Mouse (Mus musculus) forebrain, embryonic 14.5 days (tissue): ENCODE measurements at regions not wholly inside any gene's neighbourhood (a gene's known extent, or its start where the extent isn't known, plus 50 kb on each side); places are given as distances from the start of the nearest gene placed in this dataset.

Source experiments
- ATAC-seq: fragments of 200-750 bp; cut with Nextera tagmentation; 2 replicates; pipeline ENCODE4 v1.8.0; 2017; ENCODE audit warnings: mild to moderate bottlenecking, moderate library complexity
- DNase-seq: peaks from one replicate; pipeline ENCODE4 v3.0.0-alpha.2; 2015; ENCODE audit warnings: low spot score
- H3K27ac ChIP-seq: fragments of 300-500 bp; sonication (generic); 2 replicates; pipeline ENCODE4 v1.5.1; 2014; ENCODE audit warnings: low read depth, mild to moderate bottlenecking, control low read depth, low read length, moderate library complexity
- H3K27me3 ChIP-seq: fragments of 300-500 bp; sonication (generic); replicated peaks from 2 replicates; pipeline ENCODE4 v1.6.1; 2014; ENCODE audit warnings: low read length, control low read depth, mixed read lengths; ENCODE audit not compliant: control insufficient read depth, insufficient read depth
- H3K36me3 ChIP-seq: fragments of 300-500 bp; sonication (generic); 2 replicates; pipeline ENCODE4 v1.6.1; 2014; ENCODE audit warnings: low read length, control low read depth; ENCODE audit not compliant: control insufficient read depth, insufficient read depth
- H3K4me1 ChIP-seq: fragments of 300-500 bp; sonication (generic); 2 replicates; pipeline ENCODE4 v1.6.1; 2014; ENCODE audit warnings: antibody characterized with exemption, low read length, control low read depth; ENCODE audit not compliant: control insufficient read depth, insufficient read depth
- H3K4me2 ChIP-seq: fragments of 300-500 bp; sonication (generic); 2 replicates; pipeline ENCODE4 v1.6.1; 2014; ENCODE audit warnings: mild to moderate bottlenecking, control low read depth, low read length
- H3K4me3 ChIP-seq: fragments of 300-500 bp; sonication (generic); 2 replicates; pipeline ENCODE4 v1.5.1; 2014; ENCODE audit warnings: low read depth, low read length, control low read depth
- H3K9ac ChIP-seq: fragments of 300-500 bp; sonication (generic); 2 replicates; pipeline ENCODE4 v1.6.1; 2014; ENCODE audit warnings: mild to moderate bottlenecking, low read length, control low read depth, moderate library complexity
- H3K9me3 ChIP-seq: fragments of 300-500 bp; sonication (generic); replicated peaks from 2 replicates; pipeline ENCODE4 v1.6.1; 2016; ENCODE audit warnings: low read length, control low read depth, mixed read lengths; ENCODE audit not compliant: control insufficient read depth
- WGBS: fragments of 180-500 bp; shearing (Covaris S2); extraction: QIAGEN DNeasy Blood & Tissue Kit; methylation state at CpG from one replicate; pipeline ENCODE4 v1.1.7; 2014; 5-methylcytosine and 5-hydroxymethylcytosine counted together

DNA sequence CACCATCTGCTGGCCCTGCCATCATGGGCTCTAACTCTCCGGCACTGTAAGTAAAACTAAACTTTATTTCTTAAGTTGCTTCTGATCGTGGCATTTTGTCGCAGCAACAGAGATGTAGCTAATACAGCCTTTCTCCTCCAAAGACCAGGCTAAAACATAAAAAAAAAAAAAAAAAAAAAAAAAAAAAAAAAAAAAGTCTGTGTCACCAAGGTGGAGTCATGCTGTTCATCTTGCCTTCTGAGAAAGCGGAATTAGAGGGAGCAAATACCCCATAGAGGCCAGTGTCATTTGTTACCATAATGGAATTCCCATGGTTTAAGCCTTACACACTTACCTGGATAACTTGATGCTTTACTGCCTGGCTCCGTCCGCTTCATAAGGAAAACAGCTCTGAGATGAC is 136.9 kb upstream of the Rybp start:
- no peak overlapping the region for H3K4me3 ChIP-seq
- DNase-seq = no peak
- ATAC-seq = no peak
- no peak overlapping the region for H3K27ac ChIP-seq
- peaks cover 19% of the 10 kb centered on the region for H3K27me3 ChIP-seq
- H3K36me3 ChIP-seq = no peaks in the 10 kb centered on the region
- H3K9ac ChIP-seq = no peak overlapping the region
- H3K4me2 ChIP-seq = no peak overlapping the region
- no peaks in the 10 kb centered on the region for H3K9me3 ChIP-seq
- peaks cover 14% of the 10 kb centered on the region for H3K4me1 ChIP-seq
- 91% methylated on average over 6 of the region's 6 CpGs for WGBS

DNA sequence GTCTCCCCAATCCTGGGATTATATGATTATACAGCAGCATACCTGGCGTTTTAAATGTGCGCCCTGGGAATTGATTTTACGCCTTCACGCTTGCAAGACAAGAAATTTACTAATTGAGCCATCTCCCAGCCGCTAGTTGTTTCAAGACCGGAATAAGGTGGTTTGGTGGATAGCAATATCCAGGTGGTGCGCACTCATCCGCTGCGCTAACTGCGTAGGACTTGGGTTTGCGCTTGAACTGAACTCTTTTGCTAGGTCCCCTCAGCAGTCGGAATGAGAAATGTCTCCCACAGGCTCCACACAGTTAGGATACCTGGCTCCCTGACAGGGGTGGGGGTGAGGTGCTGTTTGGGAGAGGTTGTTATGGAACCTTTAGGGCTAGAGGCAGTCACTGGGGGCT is 136.4 kb upstream of the Rybp start:
- Histone ChIP-seq H3K36me3 (no peaks in the 10 kb centered on the region), H3K9me3 (no peaks in the 10 kb centered on the region), H3K9ac (no peak overlapping the region), H3K4me3 (no peak overlapping the region), H3K4me2 (no peak overlapping the region), H3K27me3 (peaks cover 19% of the 10 kb centered on the region), H3K4me1 (peaks cover 14% of the 10 kb centered on the region), H3K27ac (no peak overlapping the region)
- DNase-seq (no peak), ATAC-seq (no peak)
- WGBS = 94% methylated on average over 12 of the region's 12 CpGs

DNA sequence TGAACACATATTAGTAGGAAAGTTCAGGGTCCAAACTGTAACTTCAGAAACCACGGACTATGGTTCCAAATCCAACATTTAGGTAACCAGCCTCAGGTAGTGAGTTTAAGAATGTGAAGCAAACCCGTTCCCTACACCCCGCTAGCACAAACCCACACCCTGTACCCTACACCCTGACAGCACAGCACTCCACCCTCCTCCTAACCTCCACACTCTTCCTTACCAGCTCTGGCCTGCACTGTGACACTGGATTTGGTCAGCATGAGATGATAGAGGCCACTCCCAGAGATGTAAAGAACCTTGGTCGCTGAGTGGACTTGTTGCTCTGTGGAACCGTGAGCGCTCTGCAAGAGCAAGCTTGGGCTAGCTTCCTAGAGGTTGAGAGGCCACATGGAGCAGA is 135.3 kb upstream of the Rybp start:
- ATAC-seq (no peak), DNase-seq (no peak)
- no peak overlapping the region for H3K27ac ChIP-seq
- H3K36me3 ChIP-seq = no peaks in the 10 kb centered on the region
- H3K9ac ChIP-seq = no peak overlapping the region
- H3K27me3 ChIP-seq = peaks cover 19% of the 10 kb centered on the region
- H3K4me3 ChIP-seq = no peak overlapping the region
- no peak overlapping the region for H3K4me2 ChIP-seq
- H3K9me3 ChIP-seq = no peaks in the 10 kb centered on the region
- WGBS = 67% methylated on average over 6 of the region's 6 CpGs
- H3K4me1 ChIP-seq = peaks cover 14% of the 10 kb centered on the region

DNA sequence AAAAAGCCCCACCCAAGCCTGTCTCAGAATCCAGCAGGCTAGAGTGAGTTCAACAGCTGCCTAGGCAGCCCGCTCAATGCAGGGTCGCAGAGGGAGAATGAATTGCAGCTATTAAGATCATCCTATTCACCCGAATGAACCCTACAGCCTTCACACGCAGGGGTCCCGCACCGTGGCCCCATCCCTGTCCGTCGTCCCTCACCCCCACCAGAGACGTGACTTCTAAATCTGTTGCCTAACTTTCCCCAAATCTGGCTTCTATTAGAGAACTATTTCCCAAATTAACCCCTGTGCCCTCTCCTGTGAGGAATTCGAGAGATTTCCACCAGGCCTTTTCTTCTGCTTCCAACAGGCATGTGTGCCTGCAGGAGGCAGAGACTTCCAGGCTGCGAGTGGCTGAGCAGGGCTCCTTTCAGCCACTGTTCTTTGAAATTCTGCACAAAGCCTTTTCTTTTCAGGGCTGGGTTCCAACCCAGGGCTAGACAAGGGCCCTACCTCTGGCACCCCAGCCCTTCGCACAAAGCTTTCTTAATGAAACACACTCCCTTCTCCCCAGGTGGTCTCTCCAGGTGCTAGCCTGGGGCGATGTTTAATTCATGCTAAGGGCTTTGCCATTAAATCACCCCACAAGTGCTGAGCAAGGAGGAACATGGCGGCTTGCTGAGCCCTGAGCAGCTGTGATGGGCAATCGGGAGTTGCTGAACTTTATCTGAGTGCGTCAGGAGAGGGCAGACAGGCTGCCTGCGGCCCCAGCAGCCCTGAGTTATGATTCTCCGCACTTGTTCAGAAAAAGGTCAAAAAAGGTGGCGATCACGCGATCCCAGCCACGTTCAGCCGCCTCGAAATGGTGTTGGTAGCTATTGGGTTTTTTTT is 134.7 kb upstream of the Rybp start:
- Histone ChIP-seq H3K4me2 (peak overlapping the region; percentile 2; the same call in 1 of the 2 replicates), H3K4me1 (peaks cover 14% of the 10 kb centered on the region), H3K27ac (no peak overlapping the region), H3K4me3 (no peak overlapping the region), H3K9ac (no peak overlapping the region), H3K27me3 (peaks cover 19% of the 10 kb centered on the region), H3K36me3 (no peaks in the 10 kb centered on the region), H3K9me3 (no peaks in the 10 kb centered on the region)
- ATAC-seq (peak; percentile 67; the same call in 1 of the 2 replicates), DNase-seq (peak; percentile 66)
- WGBS = 4% methylated on average over 24 of the region's 24 CpGs

DNA sequence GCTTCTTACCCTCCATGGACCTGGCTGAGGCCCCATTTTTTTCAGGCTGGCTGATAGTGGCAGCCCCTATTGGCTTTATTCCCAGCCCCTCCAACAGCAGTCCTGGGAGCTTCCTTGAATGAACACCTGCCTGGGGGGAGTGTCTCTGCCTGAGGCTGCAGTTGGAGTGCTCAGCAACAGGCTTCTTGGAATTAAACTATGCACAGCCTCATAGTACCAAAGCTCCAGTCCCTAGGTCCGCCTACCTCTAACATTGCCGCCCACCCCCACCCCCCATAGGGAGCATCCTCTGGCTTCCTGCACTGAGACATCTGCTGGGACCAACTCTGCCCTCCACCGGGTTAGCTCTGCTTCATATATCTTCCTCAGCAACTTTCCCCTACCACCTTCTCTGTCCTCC is 133.3 kb upstream of the Rybp start:
- no peak overlapping the region for H3K4me2 ChIP-seq
- H3K36me3 ChIP-seq = no peaks in the 10 kb centered on the region
- no peak for ATAC-seq
- H3K9ac ChIP-seq = no peak overlapping the region
- no peak overlapping the region for H3K27ac ChIP-seq
- H3K27me3 ChIP-seq = peaks cover 22% of the 10 kb centered on the region
- H3K4me1 ChIP-seq = peaks cover 14% of the 10 kb centered on the region
- H3K9me3 ChIP-seq = no peaks in the 10 kb centered on the region
- no peak for DNase-seq
- H3K4me3 ChIP-seq = no peak overlapping the region
- 29% methylated on average over 3 of the region's 3 CpGs for WGBS

DNA sequence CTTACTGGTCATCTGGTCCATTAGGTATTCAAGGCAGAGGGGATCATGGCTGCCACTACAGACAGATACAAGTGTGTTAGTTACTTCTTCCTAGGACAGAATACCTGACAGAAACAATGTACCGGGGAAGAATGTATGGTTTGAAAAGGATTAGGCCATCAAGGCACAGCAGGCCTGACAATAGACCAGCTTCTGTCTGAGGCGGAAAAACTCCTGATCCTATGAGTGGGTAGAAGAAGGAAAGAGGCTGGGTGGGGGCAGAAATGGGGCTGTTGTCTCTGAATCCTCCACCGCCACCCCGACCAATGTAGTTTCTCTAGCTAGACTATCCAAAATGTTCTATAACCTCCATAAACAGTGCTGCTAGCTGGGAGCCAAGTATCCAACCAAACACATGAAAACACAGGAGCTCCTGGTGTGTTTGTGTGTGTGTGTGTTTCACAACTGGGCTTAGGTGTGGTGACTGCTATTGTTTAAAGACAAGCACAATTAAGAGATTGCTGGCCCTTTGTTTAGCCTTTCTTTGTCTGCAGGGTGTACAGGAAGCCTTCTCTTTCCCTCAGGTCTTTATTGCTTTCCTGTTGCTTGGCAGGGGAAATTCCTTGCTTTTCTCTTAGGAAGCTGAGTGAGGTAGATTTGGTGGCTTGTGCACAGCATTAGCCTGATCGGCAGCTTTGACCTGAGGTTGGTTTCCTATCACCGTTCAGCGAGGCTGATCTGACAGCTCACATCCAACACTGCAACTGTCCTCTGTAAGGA is 132.7 kb upstream of the Rybp start:
- H3K9me3 ChIP-seq = no peaks in the 10 kb centered on the region
- DNase-seq = no peak
- peaks cover 14% of the 10 kb centered on the region for H3K4me1 ChIP-seq
- no peak overlapping the region for H3K4me2 ChIP-seq
- no peaks in the 10 kb centered on the region for H3K36me3 ChIP-seq
- no peak overlapping the region for H3K9ac ChIP-seq
- ATAC-seq = no peak
- 33% methylated on average over 7 of the region's 7 CpGs for WGBS
- H3K27ac ChIP-seq = no peak overlapping the region
- H3K27me3 ChIP-seq = peaks cover 22% of the 10 kb centered on the region
- H3K4me3 ChIP-seq = no peak overlapping the region

DNA sequence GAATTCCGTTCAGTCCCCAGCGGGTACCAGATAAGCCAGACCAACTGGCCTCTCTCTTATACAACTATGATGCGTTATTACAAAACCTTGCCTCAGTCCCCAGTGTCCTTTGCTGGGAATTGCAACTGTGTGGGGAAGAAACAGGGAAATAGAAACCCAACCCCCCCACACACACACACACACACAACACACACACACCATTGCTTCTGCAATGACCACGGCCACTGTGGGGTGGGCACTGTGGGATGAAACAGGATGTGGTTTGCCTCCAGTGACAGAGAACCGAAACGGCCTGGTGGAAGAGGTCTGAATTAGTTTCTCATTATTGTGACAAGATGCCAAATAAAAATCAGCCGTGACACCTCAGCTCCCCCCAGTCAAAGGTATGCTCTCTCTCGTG is 128.8 kb upstream of the Rybp start:
- H3K27me3 ChIP-seq = 0 out of 2 replicates have a peak, but pooled peaks cover 10% of the 10 kb centered on the region
- H3K9ac ChIP-seq = no peak overlapping the region
- 86% methylated on average over 8 of the region's 8 CpGs for WGBS

DNA sequence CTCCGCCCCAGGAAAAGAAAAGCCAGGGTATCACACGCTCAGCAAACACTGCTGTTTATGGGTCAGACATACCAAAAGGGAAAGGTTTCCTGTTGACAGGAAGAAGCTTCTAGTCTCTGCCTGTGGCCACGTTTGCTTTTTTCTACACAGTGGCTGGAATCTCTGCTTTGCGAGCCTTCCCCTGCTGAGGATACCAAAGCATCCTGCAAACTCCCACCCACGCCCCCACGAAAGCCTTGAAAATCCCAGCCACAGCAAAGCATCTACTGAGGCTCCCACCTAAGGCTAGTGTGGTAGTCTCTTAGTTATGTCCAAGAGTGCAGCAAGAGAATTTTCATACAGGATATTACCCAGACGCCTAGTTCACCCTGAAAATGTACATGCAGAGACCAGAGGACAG is 128.2 kb upstream of the Rybp start:
- H3K27me3 ChIP-seq = 0 out of 2 replicates have a peak, but pooled peaks cover 8% of the 10 kb centered on the region
- H3K27ac ChIP-seq = no peak overlapping the region
- H3K36me3 ChIP-seq = no peaks in the 10 kb centered on the region
- no peak overlapping the region for H3K9ac ChIP-seq
- no peak for DNase-seq
- H3K4me3 ChIP-seq = no peak overlapping the region
- ATAC-seq = no peak
- no peaks in the 10 kb centered on the region for H3K9me3 ChIP-seq
- 79% methylated on average over 7 of the region's 7 CpGs for WGBS
- peaks cover 1% of the 10 kb centered on the region for H3K4me1 ChIP-seq
- H3K4me2 ChIP-seq = no peak overlapping the region

More for the DNA sequence above, 128.8 kb upstream of the Rybp start:
- DNase-seq = no peak
- peaks cover 4% of the 10 kb centered on the region for H3K4me1 ChIP-seq
- ATAC-seq = no peak
- no peak overlapping the region for H3K27ac ChIP-seq
- H3K4me3 ChIP-seq = no peak overlapping the region
- H3K9me3 ChIP-seq = no peaks in the 10 kb centered on the region
- no peak overlapping the region for H3K4me2 ChIP-seq
- H3K36me3 ChIP-seq = no peaks in the 10 kb centered on the region

DNA sequence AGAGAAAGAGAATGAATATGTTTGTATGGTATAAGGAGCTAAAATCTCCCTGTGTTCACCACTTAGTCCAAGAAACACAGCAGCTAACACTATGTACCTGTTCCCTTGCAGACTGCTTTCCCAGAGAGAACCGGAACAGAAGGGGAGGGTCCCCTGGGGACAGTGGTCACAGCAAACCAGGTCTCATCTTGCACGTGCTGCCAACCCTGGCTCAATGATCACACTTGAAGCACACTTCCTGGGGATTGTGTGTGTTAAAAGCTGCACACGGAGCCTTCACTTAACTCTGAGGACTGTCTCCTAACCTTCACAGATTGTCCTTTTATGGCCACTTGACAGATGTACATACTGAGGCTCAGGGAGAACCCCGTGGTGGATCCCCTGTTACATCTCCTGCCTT is 127.6 kb upstream of the Rybp start:
- no peak overlapping the region for H3K4me3 ChIP-seq
- DNase-seq = no peak
- H3K27ac ChIP-seq = no peak overlapping the region
- H3K9me3 ChIP-seq = no peaks in the 10 kb centered on the region
- no peaks in the 10 kb centered on the region for H3K36me3 ChIP-seq
- H3K27me3 ChIP-seq = 0 out of 2 replicates have a peak, but pooled peaks cover 3% of the 10 kb centered on the region
- H3K4me2 ChIP-seq = no peak overlapping the region
- no peak overlapping the region for H3K9ac ChIP-seq
- 68% methylated on average over 4 of the region's 4 CpGs for WGBS
- no peak for ATAC-seq
- no peaks in the 10 kb centered on the region for H3K4me1 ChIP-seq
